Mouse (Mus musculus) midbrain, embryonic 10.5 days (tissue): ENCODE results near the gene S1pr5. TPM values are rescaled to one million over a fixed set of nuclear protein-coding genes. Genes with fewer than 3 reads are reported as not detected.

Experiments
- polyA plus RNA-seq: library from polyadenylated mRNA; unstranded; fragments of >200 nt; fragmentation: Nextera tagmentation; extraction: Ambion mirVana; gene quantifications from 2 replicates; pipeline ENCODE4 v1.2.1, GENCODE M21; 2016

S1pr5 gene
- polyA plus RNA-seq, 1 experiment from 2014 or later = 0.11 TPM

Other genes with a start within 250 kb of the S1pr5 start
- 141 and 143 TPM in 2 replicates for gene Mrpl4, start 245.7 kb downstream of the S1pr5 start, polyA plus RNA-seq
- gene Icam1, start 232.5 kb downstream of the S1pr5 start, polyA plus RNA-seq = 4.5 and 4.9 TPM in 2 replicates
- 5.6 and 5.9 TPM in 2 replicates for gene Icam4, start 219.1 kb downstream of the S1pr5 start, polyA plus RNA-seq
- gene Icam5, start 216.4 kb downstream of the S1pr5 start, polyA plus RNA-seq = 0.05 TPM in 1 of 2 replicates, not detected in the other
- 0.91 and 1.2 TPM in 2 replicates for gene Zglp1, start 181.3 kb downstream of the S1pr5 start, polyA plus RNA-seq
- gene Gm49373, start 175.3 kb downstream of the S1pr5 start, polyA plus RNA-seq = 1.0 and 1.3 TPM in 2 replicates
- 57.1 and 66.7 TPM in 2 replicates for gene Fdx1l, start 174.8 kb downstream of the S1pr5 start, polyA plus RNA-seq
- 3.4 and 3.9 TPM in 2 replicates for gene Gm38431, start 156.4 kb downstream of the S1pr5 start, polyA plus RNA-seq
- 95.4 and 102 TPM in 2 replicates for gene Raver1, start 156.4 kb downstream of the S1pr5 start, polyA plus RNA-seq
- 13.6 and 14.8 TPM in 2 replicates for gene Tyk2, start 117.2 kb downstream of the S1pr5 start, polyA plus RNA-seq
- gene Cdc37, start 98.5 kb downstream of the S1pr5 start, polyA plus RNA-seq = 351 and 367 TPM in 2 replicates
- gene Pde4a, start 82.7 kb downstream of the S1pr5 start, polyA plus RNA-seq = 3.8 and 5.0 TPM in 2 replicates
- 47.1 and 50.8 TPM in 2 replicates for gene Keap1, start 9.1 kb downstream of the S1pr5 start, polyA plus RNA-seq
- gene Atg4d, start 16.9 kb upstream of the S1pr5 start, polyA plus RNA-seq = 48.6 and 49.9 TPM in 2 replicates
- 16.2 and 21.0 TPM in 2 replicates for gene Kri1, start 39.5 kb upstream of the S1pr5 start, polyA plus RNA-seq
- gene Cdkn2d, start 43.0 kb upstream of the S1pr5 start, polyA plus RNA-seq = 51.4 and 61.3 TPM in 2 replicates
- gene Ap1m2, start 63.9 kb upstream of the S1pr5 start, polyA plus RNA-seq = 1.1 and 2.9 TPM in 2 replicates
- gene Slc44a2, start 72.3 kb upstream of the S1pr5 start, polyA plus RNA-seq = 65.8 and 72.2 TPM in 2 replicates
- gene Ilf3, start 119.4 kb upstream of the S1pr5 start, polyA plus RNA-seq = 295 and 321 TPM in 2 replicates
- gene Qtrt1, start 163.4 kb upstream of the S1pr5 start, polyA plus RNA-seq = 64.8 and 73.1 TPM in 2 replicates
- 70.4 and 75.0 TPM in 2 replicates for gene Dnm2, start 176.5 kb upstream of the S1pr5 start, polyA plus RNA-seq